Mouse (Mus musculus) MEL (cell line): ENCODE data around the gene Fxyd5. TPM values are rescaled to one million over a fixed set of nuclear protein-coding genes. Genes with fewer than 3 reads are reported as not detected.

ENCODE experiments used
- DNase-seq: peaks from one replicate; pipeline ENCODE4 v3.0.0; 2011; ENCODE audit warnings: low read depth, low spot score
- H3K27ac ChIP-seq: 2 replicates; pipeline ENCODE4 v1.5.1; 2012; ENCODE audit warnings: low read depth, mild to moderate bottlenecking, control low read depth, low read length, moderate library complexity; ENCODE audit not compliant: control insufficient read depth
- H3K27me3 ChIP-seq, 2 experiments: fragments of 150-350 bp in 1 of 2; sonication (generic) in 1 of 2; 2 replicates each; pipeline ENCODE4 v1.6.1; 2012; ENCODE audit warnings: low read length in 2 of 2, mild to moderate bottlenecking in 2 of 2, improper control_type of control experiment in 1 of 2, moderate library complexity in 1 of 2; ENCODE audit not compliant: insufficient read depth in 2 of 2, control insufficient read depth in 1 of 2
- H3K36me3 ChIP-seq, 2 experiments: 2 replicates each; pipeline ENCODE4 v1.6.1; 2012 to 2014; ENCODE audit warnings: low read length in 2 of 2, improper control_type of control experiment in 1 of 2, inconsistent platforms in 1 of 2, mild to moderate bottlenecking in 1 of 2; ENCODE audit not compliant: insufficient read depth in 2 of 2, control insufficient read depth in 1 of 2
- H3K4me1 ChIP-seq, 2 experiments: fragments of 150-350 bp in 1 of 2; sonication (generic) in 1 of 2; 2 replicates each; pipeline ENCODE4 v1.6.1; 2012; ENCODE audit warnings: low read length in 2 of 2, improper control_type of control experiment in 1 of 2, mild to moderate bottlenecking in 1 of 2; ENCODE audit not compliant: insufficient read depth in 2 of 2, control insufficient read depth in 1 of 2
- H3K4me3 ChIP-seq, 2 experiments: fragments of 150-350 bp in 1 of 2; sonication (generic) in 1 of 2; 2 replicates each; pipeline ENCODE4 v1.5.1; 2012; ENCODE audit warnings: low read depth in 2 of 2, low read length in 2 of 2, mild to moderate bottlenecking in 2 of 2, moderate library complexity in 2 of 2, control low read depth in 1 of 2, improper control_type of control experiment in 1 of 2; ENCODE audit not compliant: control insufficient read depth in 1 of 2, insufficient read depth in 1 of 2
- H3K79me2 ChIP-seq: 2 replicates; pipeline ENCODE4 v1.6.1; 2012; ENCODE audit warnings: mild to moderate bottlenecking, low read length, moderate library complexity; ENCODE audit not compliant: control insufficient read depth, poor library complexity, insufficient read depth
- H3K9ac ChIP-seq: 2 replicates; pipeline ENCODE4 v1.6.1; 2012; ENCODE audit warnings: low read depth, mild to moderate bottlenecking, control low read depth, low read length, moderate library complexity; ENCODE audit not compliant: control insufficient read depth, poor library complexity, severe bottlenecking
- H3K9me3 ChIP-seq: fragments of 150-350 bp; sonication (generic); replicated peaks from 2 replicates; pipeline ENCODE4 v1.6.1; 2012; ENCODE audit warnings: mild to moderate bottlenecking, low read length, improper control_type of control experiment, moderate library complexity; ENCODE audit not compliant: insufficient read depth
- BHLHE40 ChIP-seq: IDR thresholded peaks from 2 replicates; pipeline ENCODE4 v1.6.1; 2012; ENCODE audit warnings: low read depth, mild to moderate bottlenecking, inconsistent platforms, low read length, improper control_type of control experiment, borderline replicate concordance
- CHD1 ChIP-seq: IDR thresholded peaks from 2 replicates; pipeline ENCODE4 v1.6.1; 2012; ENCODE audit warnings: low read depth, mild to moderate bottlenecking, inconsistent platforms, low read length, improper control_type of control experiment
- CTCF ChIP-seq, 3 experiments: IDR thresholded peaks in 2 of 3; conservative IDR thresholded peaks in 1 of 3; 2 replicates each; pipeline ENCODE4 v1.5.1; 2011 to 2012; ENCODE audit warnings: low read length in 3 of 3, low read depth in 2 of 3, mild to moderate bottlenecking in 2 of 3, improper control_type of control experiment in 1 of 3, inconsistent platforms in 1 of 3, mixed read lengths in 1 of 3, moderate library complexity in 1 of 3; ENCODE audit not compliant: control insufficient read depth in 1 of 3, insufficient read depth in 1 of 3, poor library complexity in 1 of 3, severe bottlenecking in 1 of 3
- E2F4 ChIP-seq: IDR thresholded peaks from 2 replicates; pipeline ENCODE4 v1.6.1; 2011; ENCODE audit warnings: low read depth, low read length, improper control_type of control experiment, borderline replicate concordance
- ELF1 ChIP-seq: IDR thresholded peaks from 2 replicates; pipeline ENCODE4 v1.6.1; 2014; ENCODE audit warnings: low read depth, mild to moderate bottlenecking, inconsistent platforms, low read length, improper control_type of control experiment, moderate library complexity
- ETS1 ChIP-seq: IDR thresholded peaks from 2 replicates; pipeline ENCODE4 v1.6.1; 2012; ENCODE audit warnings: low read depth, mild to moderate bottlenecking, inconsistent platforms, low read length, improper control_type of control experiment, moderate library complexity
- GABPA ChIP-seq: IDR thresholded peaks from 2 replicates; pipeline ENCODE4 v1.6.1; 2012; ENCODE audit warnings: low read depth, mild to moderate bottlenecking, inconsistent platforms, low read length, improper control_type of control experiment, moderate library complexity
- GATA1 ChIP-seq: IDR thresholded peaks from 2 replicates; pipeline ENCODE4 v1.6.1; 2011; ENCODE audit warnings: low read depth, low read length, improper control_type of control experiment
- HCFC1 ChIP-seq: IDR thresholded peaks from 2 replicates; pipeline ENCODE4 v1.6.1; 2012; ENCODE audit warnings: low read depth, mild to moderate bottlenecking, inconsistent platforms, low read length, improper control_type of control experiment, moderate library complexity
- MAX ChIP-seq: IDR thresholded peaks from 2 replicates; pipeline ENCODE4 v1.6.1; 2011; ENCODE audit warnings: low read length, improper control_type of control experiment
- MAZ ChIP-seq: IDR thresholded peaks from 2 replicates; pipeline ENCODE4 v1.6.1; 2012; ENCODE audit warnings: low read depth, mild to moderate bottlenecking, inconsistent platforms, low read length, improper control_type of control experiment
- MEF2A ChIP-seq: IDR thresholded peaks from 2 replicates; pipeline ENCODE4 v1.6.1; 2014; ENCODE audit warnings: low read depth, mild to moderate bottlenecking, inconsistent platforms, low read length, improper control_type of control experiment; ENCODE audit not compliant: poor library complexity, insufficient replicate concordance, severe bottlenecking; ENCODE audit errors: extremely low read depth
- MYB ChIP-seq: IDR thresholded peaks from 2 replicates; pipeline ENCODE4 v1.6.1; 2011; ENCODE audit warnings: mild to moderate bottlenecking, low read depth, low read length, improper control_type of control experiment
- NRF1 ChIP-seq: IDR thresholded peaks from 2 replicates; pipeline ENCODE4 v1.6.1; 2014; ENCODE audit warnings: low read depth, mild to moderate bottlenecking, inconsistent platforms, low read length, improper control_type of control experiment, moderate library complexity; ENCODE audit not compliant: poor library complexity, insufficient read depth, severe bottlenecking
- POLR2AphosphoS2 ChIP-seq: IDR thresholded peaks from 2 replicates; pipeline ENCODE4 v1.6.1; 2011; ENCODE audit warnings: low read length, improper control_type of control experiment
- POLR2AphosphoS5 ChIP-seq: IDR thresholded peaks from 2 replicates; pipeline ENCODE4 v1.6.1; 2012; ENCODE audit warnings: low read depth, borderline replicate concordance, mild to moderate bottlenecking, inconsistent platforms, low read length, moderate library complexity, mixed read lengths
- RAD21 ChIP-seq: IDR thresholded peaks from 2 replicates; pipeline ENCODE4 v1.6.1; 2011; ENCODE audit warnings: mild to moderate bottlenecking, low read depth, low read length, improper control_type of control experiment
- RCOR1 ChIP-seq: IDR thresholded peaks from 2 replicates; pipeline ENCODE4 v1.6.1; 2012; ENCODE audit warnings: low read depth, mild to moderate bottlenecking, inconsistent platforms, low read length, improper control_type of control experiment
- SIN3A ChIP-seq: IDR thresholded peaks from 2 replicates; pipeline ENCODE4 v1.6.1; 2012; ENCODE audit warnings: low read length, improper control_type of control experiment, inconsistent platforms
- SMC3 ChIP-seq: IDR thresholded peaks from 2 replicates; pipeline ENCODE4 v1.6.1; 2011; ENCODE audit warnings: low read depth, low read length, improper control_type of control experiment
- TAL1 ChIP-seq: IDR thresholded peaks from 2 replicates; pipeline ENCODE4 v1.6.1; 2012; ENCODE audit warnings: mild to moderate bottlenecking, inconsistent platforms, low read length, moderate library complexity, mixed read lengths
- UBTF ChIP-seq: IDR thresholded peaks from 2 replicates; pipeline ENCODE4 v1.6.1; 2012; ENCODE audit warnings: low read depth, mild to moderate bottlenecking, inconsistent platforms, low read length, improper control_type of control experiment, moderate library complexity, borderline replicate concordance; ENCODE audit not compliant: insufficient read depth
- USF2 ChIP-seq, 2 experiments: IDR thresholded peaks; 2 replicates each; pipeline ENCODE4 v1.6.1; 2011 to 2012; ENCODE audit warnings: improper control_type of control experiment in 2 of 2, low read length in 2 of 2, borderline replicate concordance in 1 of 2, inconsistent platforms in 1 of 2, low read depth in 1 of 2, mild to moderate bottlenecking in 1 of 2; ENCODE audit not compliant: insufficient read depth in 1 of 2
- ZC3H11A ChIP-seq: IDR thresholded peaks from 2 replicates; pipeline ENCODE4 v1.6.1; 2012; ENCODE audit warnings: low read depth, mild to moderate bottlenecking, inconsistent platforms, low read length, improper control_type of control experiment
- polyA plus RNA-seq, 2 experiments: library from polyadenylated mRNA; stranded (reverse) in 1 of 2; unstranded in 1 of 2; fragments of >175 nt in 1 of 2; fragments of >200 nt in 1 of 2; gene quantifications; 2 replicates each; pipeline versions ENCODE4 v1.2.1 to v1.2.4; 2012; ENCODE audit warnings: low replicate concordance in 2 of 2, low read depth in 1 of 2; ENCODE audit not compliant: insufficient read length in 2 of 2, insufficient read depth in 1 of 2, missing spikeins in 1 of 2
- total RNA-seq: library from RNA; depleted of rRNA; stranded (reverse); fragments of 300-350 nt; gene quantifications from 2 replicates; pipeline ENCODE4 v1.2.3, GENCODE M21; 2012

Gene Fxyd5
- total and polyA plus RNA-seq, 3 experiments = 39.4 to 57.5 TPM; not detected in 1

DNA sequence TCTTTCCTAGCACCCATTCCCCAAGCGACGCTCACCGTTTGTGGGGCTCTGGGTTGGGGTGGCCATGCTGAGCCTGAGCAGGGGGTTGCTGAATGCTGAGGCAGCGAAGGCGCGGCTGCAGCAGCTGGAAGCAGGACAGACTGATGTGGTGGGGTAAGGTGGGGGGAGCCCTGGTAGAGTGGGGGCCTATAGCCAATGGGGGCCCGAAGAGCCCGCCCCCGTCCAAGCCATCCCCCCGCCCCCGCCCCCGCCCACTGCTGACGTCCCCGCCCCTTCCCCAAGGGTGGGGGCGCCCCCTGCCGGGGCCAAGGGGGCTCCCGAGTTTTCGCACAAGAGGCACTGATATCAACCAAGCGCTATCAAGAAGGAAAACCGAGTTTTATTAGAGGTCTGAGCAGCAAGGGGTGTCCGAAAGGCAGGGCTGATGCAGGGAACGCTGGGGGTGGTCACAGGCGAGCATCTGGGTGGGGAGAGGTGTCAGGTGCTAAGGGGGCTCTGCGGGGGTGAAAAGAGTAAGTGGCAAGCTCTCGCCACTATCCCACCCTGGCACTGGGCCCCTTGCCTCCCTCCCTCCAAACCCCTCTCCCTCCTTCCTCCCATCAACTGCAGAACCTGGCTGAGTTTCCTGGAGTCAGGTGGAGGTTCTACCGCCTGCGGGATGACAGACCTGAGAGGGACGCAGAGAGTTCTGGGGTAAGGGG lies 9.2 kb upstream of the Fxyd5 start, which contains the start of gene Fxyd7:
TSS of gene Fxyd7 (minus strand) at position 147 of the 701 bp plus-strand sequence.
- Histone ChIP-seq H3K4me3 (no peak within 1 kb of the TSS), H3K9ac (no peak within 1 kb of the TSS), H3K4me1 (no peaks in the 10 kb centered on the region; a peak in 1 of 4 replicates), H3K36me3 (no peaks in the 10 kb centered on the region)
- TF ChIP-seq MYB (no peak), GATA1 (no peak), SMC3 (no peak), MEF2A (no peak), UBTF (no peak), USF2 (IDR thresholded peaks at IDR 0.05; ENCODE audit: borderline replicate concordance in 1 of 2, insufficient read depth in 1 of 2, low read depth in 1 of 2, low read length in 2 of 2) (no peak), BHLHE40 (no peak), RCOR1 (no peak), E2F4 (no peak), HCFC1 (no peak)
- TF ChIP-seq, all 39 proteins: peak for 0
- DNase-seq = no peak
- Histone ChIP-seq H3K9me3 (no peaks in the 10 kb centered on the region), H3K27me3 (no peaks in the 10 kb centered on the region; a peak in 1 of 4 replicates), H3K79me2 (no peaks in the 10 kb centered on the region), H3K27ac (no peak within 1 kb of the TSS)

DNA sequence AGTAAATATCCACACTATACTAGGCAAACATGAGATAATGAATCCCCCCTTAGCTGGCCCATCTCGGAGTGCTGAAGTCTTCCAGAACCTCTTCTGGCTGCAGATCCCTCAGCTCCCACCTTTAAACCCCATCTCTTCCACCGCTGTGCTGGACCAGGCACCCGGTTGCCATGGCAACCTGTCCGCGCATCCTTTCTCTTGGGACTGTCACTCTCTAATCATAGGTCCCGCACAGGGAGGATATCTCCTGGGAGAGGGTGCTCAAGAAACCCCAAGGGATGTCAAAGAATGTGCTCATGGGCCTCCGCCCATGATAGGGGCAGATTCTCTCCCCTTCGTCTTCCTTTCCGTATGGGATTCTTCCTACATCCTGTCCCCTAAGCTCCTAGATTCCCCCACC lies 8.6 kb upstream of the Fxyd5 start:
- H3K4me3 ChIP-seq = no peak overlapping the region
- H3K36me3 ChIP-seq = no peaks in the 10 kb centered on the region
- no peak overlapping the region for H3K27ac ChIP-seq
- no peaks in the 10 kb centered on the region for H3K79me2 ChIP-seq
- no peaks in the 10 kb centered on the region; a peak in 1 of 4 replicates for H3K27me3 ChIP-seq
- no peaks in the 10 kb centered on the region for H3K9me3 ChIP-seq
- no peaks in the 10 kb centered on the region; a peak in 1 of 4 replicates for H3K4me1 ChIP-seq
- TF ChIP-seq GABPA = no peak
- TF ChIP-seq GATA1 = no peak
- TF ChIP-seq UBTF = no peak
- TF ChIP-seq NRF1 = no peak
- TF ChIP-seq POLR2AphosphoS5 = no peak
- TF ChIP-seq ETS1 = no peak
- TF ChIP-seq SIN3A = no peak
- TF ChIP-seq POLR2AphosphoS2 = no peak
- TF ChIP-seq BHLHE40 = no peak
- no peak for TF ChIP-seq MAX
- TF ChIP-seq CHD1 = no peak
- no peak for TF ChIP-seq HCFC1
- no peak for TF ChIP-seq CTCF (IDR thresholded peaks at IDR 0.05 in 2 of 3, conservative IDR thresholded peaks at IDR 0.05 in 1 of 3; ENCODE audit: control insufficient read depth in 1 of 3, insufficient read depth in 1 of 3, low read depth in 2 of 3, low read length in 3 of 3, poor library complexity in 1 of 3, severe bottlenecking in 1 of 3)
- no peak for TF ChIP-seq ZC3H11A
- TF ChIP-seq MYB = no peak
- no peak for TF ChIP-seq RAD21
- no peak for TF ChIP-seq MAZ
- no peak for TF ChIP-seq TAL1
- TF ChIP-seq SMC3 = no peak
- no peak for TF ChIP-seq ELF1
- H3K9ac ChIP-seq = no peak overlapping the region
- no peak for DNase-seq
